Mouse (Mus musculus) spleen, postnatal 14 days (tissue): ENCODE measurements at regions not wholly inside any gene's neighbourhood (a gene's known extent, or its start where the extent isn't known, plus 50 kb on each side); places are given as distances from the start of the nearest gene placed in this dataset.

Experiments used
- DNase-seq, 2 experiments: peaks; one replicate each; pipeline ENCODE4 v3.0.0; 2021 to 2022; ENCODE audit warnings: low spot score in 2 of 2

- no peak for DNase-seq
These were observed 182.7 kb upstream of the Prr30 start for GRCm38 (mm10) chr14:101382838-101383237.

DNA sequence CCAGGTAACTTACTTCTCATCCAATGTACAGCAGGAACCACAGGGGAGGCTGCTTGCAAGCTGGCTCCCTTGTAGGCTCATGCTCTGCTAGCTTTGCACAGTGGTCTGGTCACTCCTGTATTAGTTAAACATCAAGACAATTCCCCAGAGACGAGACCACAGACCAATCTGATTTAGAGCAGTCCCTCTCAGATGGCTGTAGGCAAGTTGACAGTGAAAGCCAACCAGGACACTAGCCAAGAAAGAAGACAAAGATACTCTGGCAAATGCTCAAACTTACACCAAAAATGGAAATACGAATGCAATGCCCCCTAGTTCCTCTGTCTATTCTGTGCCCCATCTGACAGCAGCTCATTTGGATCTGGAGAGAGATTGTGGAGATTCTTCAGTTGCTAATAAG, 181.8 kb upstream of the Prr30 start:
- no peak for DNase-seq

DNA sequence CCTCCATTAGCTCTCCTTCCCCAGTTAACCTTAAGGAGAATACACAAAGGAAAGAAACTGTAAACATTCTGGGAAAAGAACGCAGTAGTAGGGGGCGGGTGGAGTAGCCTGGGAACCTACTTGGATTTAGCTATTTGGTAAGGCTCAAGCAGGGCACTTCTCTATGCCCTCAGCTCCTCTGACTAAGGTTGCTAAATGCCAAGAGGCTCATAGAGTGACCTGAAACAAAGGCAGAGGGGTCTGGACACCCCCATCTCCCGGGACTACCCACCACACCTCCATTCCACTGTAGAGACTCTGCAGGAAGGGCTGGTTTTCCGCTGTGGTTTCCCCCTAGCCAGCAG, 179.5 kb upstream of the Prr30 start:
- no peak for DNase-seq

- peak in 1 of 2 experiments; percentile 5 for DNase-seq
These were observed 179.0 kb upstream of the Prr30 start for GRCm38 (mm10) chr14:101378965-101379662.

- no peak for DNase-seq
These were observed 178.4 kb upstream of the Prr30 start for GRCm38 (mm10) chr14:101378545-101378944.

DNA sequence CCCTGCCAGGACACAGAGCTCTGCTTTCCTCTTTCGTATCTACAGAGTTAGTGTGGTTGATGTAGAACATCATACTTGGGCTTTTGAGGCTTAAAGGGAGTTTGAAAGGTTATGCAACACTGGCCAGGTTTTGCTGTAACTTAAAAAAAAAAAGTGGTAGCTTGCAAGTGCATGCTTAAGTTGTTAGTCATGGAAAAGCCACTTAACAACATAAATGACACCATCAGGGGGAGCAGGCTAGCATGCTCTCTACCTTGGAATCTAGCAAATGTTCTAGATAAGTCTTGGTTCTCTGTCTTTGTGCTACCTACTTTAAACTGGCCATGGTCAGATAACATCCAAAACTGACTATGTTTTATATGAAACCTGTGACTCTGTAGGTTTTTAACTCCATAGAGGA, 176.6 kb upstream of the Prr30 start:
- no peak for DNase-seq

GRCm38 (mm10) chr14:101375833-101376232, 175.7 kb upstream of the Prr30 start:
- no peak for DNase-seq

GRCm38 (mm10) chr14:101373864-101374263, 173.7 kb upstream of the Prr30 start:
- DNase-seq: no peak

DNA sequence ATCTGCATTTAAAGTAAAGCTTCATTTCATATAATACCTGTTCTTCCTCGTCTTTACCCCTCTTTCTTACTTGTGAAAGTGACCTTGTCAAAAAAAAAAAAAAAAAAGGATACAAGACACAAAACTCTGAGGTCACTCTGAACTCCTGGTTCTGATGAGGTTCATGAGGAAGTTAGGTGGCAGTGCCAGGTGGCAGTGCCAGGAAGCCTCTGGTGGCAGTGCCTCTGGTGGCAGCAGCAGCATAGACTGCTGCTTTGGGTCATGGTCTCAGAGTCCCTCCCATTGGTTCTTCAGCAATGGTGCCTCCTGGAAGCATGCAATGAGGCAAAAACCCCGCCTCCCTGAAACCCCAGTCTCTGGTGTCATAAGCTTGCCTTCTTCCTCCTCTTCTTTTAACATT, 159.7 kb upstream of the Prr30 start:
- DNase-seq: no peak

- no peak for DNase-seq
These were observed 152.9 kb upstream of the Prr30 start for GRCm38 (mm10) chr14:101353009-101353378.

GRCm38 (mm10) chr14:101352046-101353008, 152.2 kb upstream of the Prr30 start:
- DNase-seq: no peak

- DNase-seq: no peak
These were observed 140.2 kb upstream of the Prr30 start for GRCm38 (mm10) chr14:101340331-101340730.

DNA sequence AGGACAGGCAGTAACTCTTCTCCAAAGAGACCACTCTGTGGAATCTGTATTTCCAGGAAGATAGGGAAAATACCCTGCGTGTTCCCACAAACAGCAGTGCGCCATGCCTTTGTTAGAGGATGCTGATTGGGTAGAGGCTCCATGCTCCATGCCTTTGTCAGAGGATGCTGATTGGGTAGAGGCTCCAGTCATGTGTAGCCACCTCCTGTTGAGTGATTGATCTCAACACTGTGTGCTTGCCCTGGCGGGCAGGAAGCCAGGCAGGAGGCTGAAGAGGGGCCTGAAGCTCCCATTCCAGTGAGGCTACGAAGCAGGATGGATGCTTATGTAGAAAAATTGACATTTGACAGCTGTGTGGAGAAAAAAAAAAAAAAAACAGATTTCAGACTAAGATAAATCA, 131.9 kb upstream of the Prr30 start:
- no peak for DNase-seq

DNA sequence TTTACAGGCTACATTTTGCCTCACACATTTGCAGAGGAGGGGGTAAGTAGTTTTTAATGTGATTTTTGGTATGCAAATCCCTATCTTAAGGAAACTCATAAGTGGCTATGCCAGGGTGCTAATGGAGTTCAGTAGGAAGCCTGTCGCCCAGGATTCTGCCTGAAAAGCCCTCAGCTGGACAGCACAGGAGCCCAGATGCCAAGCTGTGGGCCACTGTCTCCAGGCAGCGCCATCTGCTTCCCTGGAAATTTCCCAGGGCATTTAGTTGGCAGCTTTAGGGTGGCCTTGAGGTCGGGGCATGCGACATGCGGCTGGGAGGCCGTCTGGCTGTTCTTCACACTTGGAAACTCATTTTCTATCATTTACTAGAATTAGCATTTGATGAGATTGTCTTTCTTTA, 127.3 kb upstream of the Prr30 start:
- no peak for DNase-seq

DNA sequence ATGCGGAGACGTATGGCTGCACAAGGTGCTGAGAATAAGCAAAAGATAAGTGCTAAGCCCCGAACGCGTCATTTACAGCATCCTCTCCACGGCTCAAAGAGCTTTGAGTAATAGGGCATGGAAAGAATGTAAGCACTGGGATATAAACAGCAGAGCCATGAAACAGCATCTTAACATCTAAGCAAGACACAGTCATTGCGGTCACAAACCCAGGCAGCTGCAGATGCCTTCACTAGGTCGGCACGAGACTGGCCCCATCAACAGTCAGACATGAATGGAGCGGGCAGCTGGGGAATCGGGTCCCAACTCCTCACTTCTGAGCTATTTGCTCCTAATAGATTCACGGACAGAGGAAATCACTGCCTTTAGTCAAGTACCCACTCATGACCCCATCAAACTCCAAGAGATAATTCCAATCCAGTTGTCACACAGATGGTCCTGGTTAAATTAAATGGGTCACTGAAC, 126.4 kb upstream of the Prr30 start:
- DNase-seq: no peak

DNA sequence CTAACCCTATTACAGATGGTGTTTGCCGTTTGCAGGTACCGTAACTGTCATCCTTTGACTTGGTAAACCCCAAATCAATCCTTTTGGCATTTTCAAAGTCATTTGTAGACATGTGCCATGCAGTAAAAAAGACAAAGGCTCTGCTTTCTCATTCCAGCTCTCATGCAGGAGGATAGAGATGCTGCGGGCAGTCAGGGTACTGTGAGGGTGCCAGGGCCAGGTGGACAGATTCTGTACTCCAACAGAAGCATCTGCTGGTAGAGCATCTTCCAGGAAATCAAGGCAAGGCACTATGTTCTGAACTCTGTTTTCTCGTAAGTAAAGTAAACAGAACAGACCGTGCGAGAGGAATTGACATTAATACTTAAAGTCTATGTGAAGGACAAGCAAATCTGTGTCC, 123.2 kb upstream of the Prr30 start:
- no peak for DNase-seq

- no peak for DNase-seq
These were observed 107.8 kb upstream of the Prr30 start for GRCm38 (mm10) chr14:101307920-101308319.

DNA sequence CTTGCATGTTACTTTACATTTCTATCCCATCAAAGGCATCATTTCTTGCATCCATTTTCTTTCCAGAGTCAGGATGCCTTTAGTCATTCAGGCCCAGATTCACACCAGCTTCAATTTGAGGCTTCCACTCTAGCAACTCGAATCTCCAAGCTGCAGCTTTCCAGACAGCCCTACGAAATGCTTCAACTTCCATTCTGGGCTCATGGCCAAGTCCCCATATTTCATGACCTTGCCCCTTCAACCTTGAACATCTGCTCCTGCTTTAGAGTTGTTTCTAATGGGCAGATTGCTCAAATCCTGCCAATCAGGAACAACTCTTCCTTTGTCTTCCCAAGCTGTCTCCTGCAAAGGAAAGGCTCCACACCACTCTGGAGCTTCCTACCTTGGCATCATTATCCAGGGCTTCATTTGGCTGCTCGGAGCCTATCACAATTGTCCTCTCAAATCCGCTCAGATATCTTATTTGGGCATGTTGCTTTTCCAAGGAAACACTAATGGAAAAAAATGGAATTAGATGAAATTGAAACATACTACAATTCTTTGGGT, 104.4 kb upstream of the Prr30 start:
- DNase-seq: no peak

DNA sequence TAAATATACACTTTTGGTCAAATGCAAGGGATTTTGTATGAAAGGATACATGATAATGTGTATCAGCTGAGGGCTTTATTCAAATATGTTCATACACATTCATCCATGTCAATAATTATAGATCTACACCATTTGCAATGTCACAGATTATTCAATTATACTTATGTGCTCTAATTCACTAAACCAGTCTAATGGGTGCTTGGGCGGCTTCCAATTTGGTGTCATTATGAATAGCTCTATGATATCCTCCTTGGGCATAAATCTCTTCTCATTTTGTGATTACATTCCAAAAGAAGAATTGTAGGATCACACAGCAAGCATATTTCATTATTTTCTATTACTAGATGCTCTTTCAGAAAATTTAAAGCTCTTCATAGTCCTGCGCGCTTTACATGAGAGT, 97.7 kb upstream of the Prr30 start:
- no peak for DNase-seq

DNA sequence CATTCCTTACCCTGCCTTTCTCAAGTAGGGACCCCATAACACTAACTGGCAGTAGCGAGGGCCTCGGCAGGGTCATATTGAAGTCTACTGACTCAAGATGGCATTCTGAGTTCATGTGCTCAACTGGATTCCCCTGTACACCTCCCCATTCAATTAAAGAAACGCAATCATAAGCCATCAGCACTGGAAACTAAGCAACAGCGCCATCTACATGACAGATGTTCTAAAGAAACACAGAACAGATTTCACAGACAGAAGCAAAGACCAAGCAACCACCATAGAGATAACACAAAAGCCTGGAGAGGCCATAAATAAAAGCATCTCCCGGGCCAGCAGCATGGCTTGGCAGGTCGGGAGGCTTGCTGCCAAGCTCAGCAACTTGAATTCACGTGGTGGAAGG, 94.6 kb upstream of the Prr30 start:
- DNase-seq: no peak

DNA sequence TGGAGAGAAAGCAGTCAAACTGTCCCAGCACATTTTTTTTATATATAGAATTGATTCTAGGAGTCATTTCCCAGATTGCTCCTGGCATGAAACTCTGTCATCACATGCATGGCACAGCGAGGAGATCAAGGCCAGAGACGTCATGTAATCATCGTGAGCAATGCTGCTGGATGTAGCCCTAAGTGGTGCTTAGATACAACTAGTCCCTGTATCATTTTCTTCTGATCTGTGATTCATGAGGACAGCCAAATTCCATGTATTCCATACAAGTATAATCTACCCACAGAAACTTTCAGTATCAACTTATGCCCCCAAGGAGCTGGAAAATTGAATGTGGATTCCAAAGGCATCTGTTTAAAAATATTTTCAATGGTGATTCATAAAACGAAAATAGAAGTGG, 87.6 kb upstream of the Prr30 start:
- DNase-seq: no peak

DNA sequence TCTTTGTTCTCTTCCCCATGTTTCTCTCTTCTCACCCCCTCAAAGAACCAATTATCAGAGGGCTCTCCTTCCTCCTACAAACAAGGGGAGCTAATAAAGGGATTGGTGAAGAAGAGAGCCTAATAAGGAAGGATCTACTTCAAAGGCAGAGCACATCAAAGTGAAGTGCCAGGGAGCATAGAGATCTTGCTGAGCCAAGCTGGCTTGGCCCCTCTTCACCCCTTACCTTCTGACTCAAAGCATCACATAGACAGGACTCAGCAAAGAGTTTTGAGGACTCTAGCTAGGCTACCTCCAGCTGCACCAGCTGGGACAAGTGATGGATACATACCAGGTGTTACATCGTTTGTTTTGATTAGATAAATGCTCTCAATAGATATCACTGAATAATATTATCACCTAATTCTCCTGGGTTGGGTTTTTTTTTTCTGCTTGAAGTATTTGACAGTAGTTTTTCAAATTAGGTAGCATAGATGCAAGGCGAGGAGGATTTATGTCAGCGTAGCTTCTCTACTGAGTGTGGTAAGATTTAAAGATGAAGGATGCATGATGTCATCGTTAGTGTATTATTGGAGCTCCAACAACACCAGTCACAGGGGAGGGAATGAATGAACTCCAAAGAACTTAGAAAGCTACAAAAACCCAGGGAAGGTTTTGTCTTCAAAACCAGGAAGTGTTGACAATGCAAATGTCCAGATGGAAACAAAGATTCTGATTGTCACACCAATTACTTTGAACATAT, 69.1 kb upstream of the Prr30 start:
- DNase-seq: no peak
